Mouse (Mus musculus) monocyte, adult 59 days (primary cell): ENCODE measurements around the gene Dab1. TPM values are rescaled to one million over a fixed set of nuclear protein-coding genes. Genes with fewer than 3 reads are reported as not detected.

Experiments
- total RNA-seq, 2 experiments: library from RNA; stranded (reverse); gene quantifications; one replicate each; pipeline ENCODE4 v1.2.4; 2023

Gene Dab1
- not detected for total RNA-seq

DNA sequence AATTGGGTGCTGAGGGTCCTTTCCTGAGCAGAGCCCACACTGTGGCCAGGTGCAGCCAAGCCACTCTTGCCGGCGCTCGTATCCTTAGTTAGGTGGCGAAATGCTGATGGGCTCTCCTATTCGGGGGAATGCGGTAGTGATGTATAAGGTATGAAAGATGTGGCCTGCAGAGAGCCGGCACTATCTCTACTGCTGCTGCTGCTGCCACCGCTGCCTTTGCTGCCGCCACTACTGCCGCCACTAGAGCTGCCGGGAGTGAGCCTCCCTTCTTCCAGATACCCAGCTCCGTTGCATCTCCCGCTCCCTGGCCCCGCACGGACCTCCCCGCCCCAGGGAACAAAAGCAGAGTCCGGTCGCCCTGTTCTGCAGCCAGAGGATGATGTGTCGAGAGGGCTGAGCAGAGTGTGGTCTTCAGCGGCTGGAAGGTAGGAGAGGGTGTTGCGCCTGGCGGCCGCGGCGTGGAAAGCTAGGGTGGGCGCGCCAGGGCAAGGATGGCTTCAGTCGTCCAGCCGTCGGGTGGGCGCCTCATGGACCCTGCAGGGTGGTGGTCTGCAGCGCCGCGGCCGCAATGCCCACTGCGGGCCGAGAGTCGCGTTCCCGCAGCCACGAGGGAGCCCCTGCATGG, at the start of gene Dab1:
Dab1 (plus strand) TSS at position 39 of the 625 bp plus-strand sequence.

DNA sequence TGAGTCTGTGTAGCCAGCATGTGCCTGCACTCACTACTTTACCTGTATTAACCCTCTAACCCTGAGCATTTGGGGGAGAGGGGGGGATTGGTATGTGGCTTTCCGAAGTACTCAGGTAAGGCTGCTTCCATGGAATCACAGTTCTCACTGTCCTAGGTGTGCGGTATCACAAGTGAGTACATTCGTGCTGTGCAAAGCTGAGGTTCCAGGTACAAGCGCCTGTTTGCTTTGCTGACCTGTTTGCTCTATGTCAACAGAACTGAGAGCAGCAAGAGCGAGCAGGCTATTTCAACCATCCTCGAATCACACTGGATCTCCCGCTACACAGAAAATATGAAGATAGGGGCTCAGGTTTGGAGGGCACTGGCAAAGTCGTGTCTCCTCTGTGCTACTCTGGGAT, 1146.9 kb downstream of the Dab1 start, which contains the start of gene C8b:
C8b (plus strand) TSS at position 253 of the 400 bp plus-strand sequence.

